Mouse (Mus musculus) olfactory bulb, adult 2 months (tissue): ENCODE data around the gene Il13.
A peak's percentile ranks its signal among the peaks of the same experiment; 100 is the strongest.

Source experiments
- CTCF ChIP-seq: fragments of 200-500 bp; IDR thresholded peaks from 2 replicates; pipeline ENCODE4 v1.5.1; 2012; ENCODE audit warnings: low read depth, mild to moderate bottlenecking, low read length, moderate library complexity; ENCODE audit not compliant: insufficient read depth
- POLR2A ChIP-seq: fragments of 200-500 bp; IDR thresholded peaks from 2 replicates; pipeline ENCODE4 v1.6.1; 2012; ENCODE audit warnings: mild to moderate bottlenecking, low read depth, low read length, moderate library complexity; ENCODE audit not compliant: insufficient read depth

DNA sequence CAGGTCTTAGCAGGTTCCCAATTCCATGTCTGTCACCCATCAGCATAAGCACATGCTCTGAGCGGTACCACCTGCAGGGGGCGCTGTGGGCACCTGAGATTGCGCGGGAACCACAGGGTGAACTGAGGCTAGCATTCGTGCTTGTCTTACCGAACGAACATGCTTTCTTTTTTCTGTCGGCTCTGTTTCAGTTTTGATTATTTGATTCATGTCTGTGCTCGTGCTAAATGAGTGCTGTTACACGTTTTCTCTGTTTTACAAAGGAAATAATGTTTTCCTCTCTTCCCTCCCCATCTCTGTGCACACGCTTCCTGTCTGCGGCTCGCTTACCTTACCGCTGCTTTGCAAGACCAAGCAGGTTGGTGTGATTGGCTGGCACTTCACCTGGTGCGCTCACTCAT lies 44.1 kb downstream of the Il13 start:
- TF ChIP-seq POLR2A (no peak), CTCF (peak; percentile 66; the same call in 1 of the 2 replicates)
